Mouse (Mus musculus): ENCODE measurements around the gene Cep70.

Cep70 gene

GRCm38 (mm10) chr9:99325208-99325929, 82.2 kb downstream of the Cep70 start:
- DNase-seq: no peak

GRCm38 (mm10) chr9:99325961-99326360, 82.8 kb downstream of the Cep70 start:
- no peak for DNase-seq

- no peak for DNase-seq
Measured at GRCm38 (mm10) chr9:99326881-99327280, 83.7 kb downstream of the Cep70 start.

- no peak for DNase-seq
Measured at GRCm38 (mm10) chr9:99336538-99336937, 93.4 kb downstream of the Cep70 start.

- DNase-seq: no peak
Measured at GRCm38 (mm10) chr9:99338293-99338692, 95.1 kb downstream of the Cep70 start.

GRCm38 (mm10) chr9:99339182-99339581, 96.0 kb downstream of the Cep70 start:
- no peak for DNase-seq

GRCm38 (mm10) chr9:99340126-99340525, 97.0 kb downstream of the Cep70 start:
- no peak for DNase-seq

GRCm38 (mm10) chr9:99341600-99341999, 98.4 kb downstream of the Cep70 start:
- no peak for DNase-seq

GRCm38 (mm10) chr9:99345351-99345792, 102.2 kb downstream of the Cep70 start:
- DNase-seq: no peak

Data from kidney, adult 8-10 months (tissue).